Mouse (Mus musculus): ENCODE measurements around the gene Ypel4.

DNA sequence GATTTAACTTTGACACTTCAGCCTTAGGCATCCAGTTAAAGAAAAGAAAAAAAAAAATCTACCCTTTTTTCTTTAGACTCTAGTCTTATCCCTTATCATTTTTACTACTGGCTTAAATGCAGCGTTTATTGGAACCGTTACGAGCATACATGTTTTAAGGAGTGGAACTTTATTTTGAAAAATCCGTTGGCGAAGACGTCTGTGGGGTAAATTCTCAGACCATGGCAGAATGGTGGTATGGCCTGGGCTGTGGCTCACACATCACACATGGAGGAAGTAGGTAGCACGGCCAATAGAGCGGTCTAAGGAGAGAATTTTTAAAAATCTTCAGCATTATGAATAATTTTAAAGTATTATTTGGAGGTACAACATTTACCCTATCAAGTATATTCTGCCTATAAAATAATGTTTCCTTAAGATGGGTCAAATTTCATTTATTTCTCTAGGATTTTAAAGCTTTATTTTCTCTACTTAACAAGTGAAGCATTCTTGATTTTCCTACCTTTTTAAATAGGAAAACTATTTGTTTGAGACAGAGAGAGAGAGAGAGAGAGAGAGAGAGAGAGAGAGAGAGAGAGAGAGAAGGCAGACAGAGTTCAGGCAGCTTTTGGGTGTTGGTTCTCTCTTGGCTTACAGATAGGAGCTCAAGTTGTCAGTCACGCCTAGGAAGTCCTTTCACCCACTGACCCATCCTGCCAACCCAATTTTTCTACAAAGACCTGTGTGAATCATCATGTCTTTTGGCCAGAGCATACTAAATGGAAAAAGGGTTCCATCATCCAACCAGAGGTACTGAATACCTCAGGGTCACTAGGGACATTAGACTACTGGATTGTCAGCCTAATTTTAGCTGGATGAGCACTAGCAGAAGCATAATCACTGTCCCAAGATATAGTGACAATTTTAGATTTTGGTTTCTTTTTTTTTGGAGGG lies 17.2 kb upstream of the Ypel4 start:
- no peak for TF ChIP-seq EP300 (IDR thresholded peaks at IDR 0.05; ENCODE audit: low read depth)
- no peak for TF ChIP-seq CTCF (IDR thresholded peaks at IDR 0.05; ENCODE audit: low read depth)
